Mouse (Mus musculus) CH12.LX (cell line): ENCODE data around the gene Rbm47. TPM values are rescaled to one million over a fixed set of nuclear protein-coding genes. Genes with fewer than 3 reads are reported as not detected.

ENCODE experiments used
- DNase-seq: peaks from one replicate; pipeline ENCODE4 v3.0.0-alpha.2; 2013; ENCODE audit errors: extremely low read depth
- H3K27ac ChIP-seq: 2 replicates; pipeline ENCODE4 v1.5.1; 2012; ENCODE audit warnings: low read depth, mild to moderate bottlenecking, control low read depth, moderate library complexity; ENCODE audit not compliant: insufficient read depth
- H3K27me3 ChIP-seq: replicated peaks from 2 replicates; pipeline ENCODE3; 2012; ENCODE audit warnings: inconsistent platforms
- H3K36me3 ChIP-seq, 2 experiments: replicated peaks in 1 of 2; 2 replicates each; pipeline versions ENCODE3 to v1.6.1; 2012; ENCODE audit warnings: inconsistent platforms in 1 of 2, low read length in 1 of 2, mild to moderate bottlenecking in 1 of 2, mixed read lengths in 1 of 2, moderate library complexity in 1 of 2; ENCODE audit not compliant: control insufficient read depth in 1 of 2, insufficient read depth in 1 of 2
- H3K4me1 ChIP-seq, 2 experiments: 2 replicates each; pipeline ENCODE4 v1.6.1; 2012; ENCODE audit warnings: inconsistent platforms in 1 of 2, moderate library complexity in 1 of 2; ENCODE audit not compliant: insufficient read depth in 2 of 2, control insufficient read depth in 1 of 2
- H3K4me2 ChIP-seq: 2 replicates; pipeline ENCODE4 v1.6.1; 2012; ENCODE audit warnings: low read depth, mild to moderate bottlenecking, control low read depth; ENCODE audit not compliant: poor library complexity, insufficient read depth, severe bottlenecking
- H3K4me3 ChIP-seq, 3 experiments: fragments of 150-350 bp in 1 of 3; sonication (generic) in 1 of 3; replicated peaks in 1 of 3; 2 replicates each; pipeline versions ENCODE3 to v1.5.1; 2011 to 2012; ENCODE audit warnings: low read depth in 2 of 3, low read length in 2 of 3, mild to moderate bottlenecking in 2 of 3, moderate library complexity in 2 of 3, control low read depth in 1 of 3, improper control_type of control experiment in 1 of 3, inconsistent platforms in 1 of 3, mixed read lengths in 1 of 3; ENCODE audit not compliant: poor library complexity in 1 of 3
- H3K79me2 ChIP-seq: replicated peaks from 2 replicates; pipeline ENCODE4 v1.6.1; 2012; ENCODE audit warnings: mild to moderate bottlenecking, moderate library complexity; ENCODE audit not compliant: control insufficient read depth, poor library complexity, insufficient read depth, severe bottlenecking; ENCODE audit errors: extremely low read depth
- H3K9ac ChIP-seq: 2 replicates; pipeline ENCODE4 v1.6.1; 2012; ENCODE audit warnings: low read depth, mild to moderate bottlenecking, control low read depth, moderate library complexity; ENCODE audit not compliant: insufficient read depth
- H3K9me3 ChIP-seq: replicated peaks from 2 replicates; pipeline ENCODE3; 2012; ENCODE audit warnings: low read length, inconsistent platforms, mixed read lengths
- CHD2 ChIP-seq: IDR thresholded peaks from 2 replicates; pipeline ENCODE4 v1.6.1; 2011; ENCODE audit warnings: low read length, improper control_type of control experiment
- ELF1 ChIP-seq: IDR thresholded peaks from 2 replicates; pipeline ENCODE4 v1.6.1; 2014; ENCODE audit warnings: low read depth, mild to moderate bottlenecking, inconsistent platforms, low read length, improper control_type of control experiment
- EP300 ChIP-seq: IDR thresholded peaks from 2 replicates; pipeline ENCODE4 v1.6.1; 2011; ENCODE audit warnings: low read length, improper control_type of control experiment
- JUN ChIP-seq: IDR thresholded peaks from 2 replicates; pipeline ENCODE4 v1.6.1; 2011; ENCODE audit warnings: low read depth, mild to moderate bottlenecking, low read length, improper control_type of control experiment, moderate library complexity; ENCODE audit not compliant: insufficient read depth
- KAT2A ChIP-seq: IDR thresholded peaks from 2 replicates; pipeline ENCODE4 v1.6.1; 2012; ENCODE audit warnings: low read length, improper control_type of control experiment, inconsistent platforms; ENCODE audit not compliant: insufficient replicate concordance
- MAFK ChIP-seq: IDR thresholded peaks from 2 replicates; pipeline ENCODE4 v1.6.1; 2011; ENCODE audit warnings: low read length, improper control_type of control experiment; ENCODE audit not compliant: insufficient replicate concordance
- MAZ ChIP-seq: IDR thresholded peaks from 2 replicates; pipeline ENCODE4 v1.6.1; 2012; ENCODE audit warnings: low read depth, mild to moderate bottlenecking, inconsistent platforms, low read length, improper control_type of control experiment, moderate library complexity
- MYC ChIP-seq: IDR thresholded peaks from 2 replicates; pipeline ENCODE4 v1.6.1; 2011; ENCODE audit warnings: low read depth, mild to moderate bottlenecking, improper control_type of control experiment, low read length
- SIN3A ChIP-seq: IDR thresholded peaks from 2 replicates; pipeline ENCODE4 v1.6.1; 2012; ENCODE audit warnings: low read length, improper control_type of control experiment, inconsistent platforms
- SMC3 ChIP-seq: IDR thresholded peaks from 2 replicates; pipeline ENCODE4 v1.6.1; 2011; ENCODE audit warnings: low read depth, low read length, improper control_type of control experiment
- TBP ChIP-seq: conservative IDR thresholded peaks from 2 replicates; pipeline ENCODE4 v1.6.1; 2011; ENCODE audit warnings: low read depth, low read length, improper control_type of control experiment
- TCF12 ChIP-seq: IDR thresholded peaks from 2 replicates; pipeline ENCODE4 v1.6.1; 2014; ENCODE audit warnings: low read depth, mild to moderate bottlenecking, inconsistent platforms, low read length, improper control_type of control experiment
- USF1 ChIP-seq: IDR thresholded peaks from 2 replicates; pipeline ENCODE4 v1.6.1; 2014; ENCODE audit warnings: low read depth, mild to moderate bottlenecking, inconsistent platforms, low read length, improper control_type of control experiment
- USF2 ChIP-seq: conservative IDR thresholded peaks from 2 replicates; pipeline ENCODE4 v1.6.1; 2011; ENCODE audit warnings: low read depth, low read length, improper control_type of control experiment
- ZC3H11A ChIP-seq: IDR thresholded peaks from 2 replicates; pipeline ENCODE4 v1.6.1; 2012; ENCODE audit warnings: low read depth, mild to moderate bottlenecking, inconsistent platforms, low read length, improper control_type of control experiment
- ZKSCAN1 ChIP-seq: IDR thresholded peaks from 2 replicates; pipeline ENCODE4 v1.6.1; 2012; ENCODE audit warnings: low read depth, inconsistent platforms, low read length, improper control_type of control experiment, borderline replicate concordance
- ZMIZ1 ChIP-seq: IDR thresholded peaks from 2 replicates; pipeline ENCODE4 v1.6.1; 2012; ENCODE audit warnings: low read depth, mild to moderate bottlenecking, inconsistent platforms, low read length, improper control_type of control experiment
- ZNF384 ChIP-seq: IDR thresholded peaks from 2 replicates; pipeline ENCODE4 v1.6.1; 2012; ENCODE audit warnings: low read depth, low read length, improper control_type of control experiment, inconsistent platforms
- dilution Hi-C: fragments of 300-500 bp; cut with MboI; formaldehyde crosslinking; loops from 2 replicates; pipeline ENCODE4 v1.14.3; 2020; ENCODE audit warnings: low sequenced_read_pairs; ENCODE audit not compliant: extremely low pct_unique_long_range_greater_than_20kb, extremely low pct_ligation_motif_present
- in situ Hi-C: fragments of 300-500 bp; cut with MboI; formaldehyde crosslinking; loops from 3 replicates; pipeline ENCODE4 v1.14.3; 2019; ENCODE audit warnings: low sequenced_read_pairs, low pct_ligation_motif_present, low pct_unique_long_range_greater_than_20kb, mixed read lengths
- polyA plus RNA-seq: library from polyadenylated mRNA; unstranded; fragments of >175 nt; gene quantifications from 2 replicates; pipeline ENCODE4 v1.2.1, GENCODE M21; 2012; ENCODE audit warnings: low read depth; ENCODE audit not compliant: insufficient read length
- total RNA-seq, 2 experiments: library from RNA; depleted of rRNA; stranded (reverse); fragments of 300-350 nt in 1 of 2; fragments of >200 nt in 1 of 2; gene quantifications; 2 replicates each; pipeline ENCODE4 v1.2.3; 2012 to 2014

Rbm47 gene
- total and polyA plus RNA-seq, 3 experiments, result 0.08 to 9.2 (median 1.1) TPM

DNA sequence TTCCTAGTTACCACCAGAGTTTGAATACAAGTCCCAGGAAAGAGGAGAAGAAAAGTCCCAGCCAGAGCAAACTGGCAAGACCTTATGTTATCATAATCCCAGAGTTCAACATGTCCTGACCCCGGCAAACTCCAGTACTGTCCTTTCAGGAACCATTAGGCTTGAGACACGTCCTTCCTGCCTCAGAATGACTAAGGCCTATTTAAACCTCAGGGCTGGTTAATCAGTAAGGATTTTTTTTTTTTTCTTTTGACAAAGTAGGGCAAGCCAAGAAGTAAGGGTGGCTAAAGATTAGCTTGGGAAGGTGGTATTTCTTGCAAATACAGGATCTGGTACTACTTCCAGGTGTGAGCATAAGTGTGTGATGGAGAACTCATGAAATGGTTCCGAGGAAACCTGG lies 158.9 kb downstream of the Rbm47 start:
- H3K79me2 ChIP-seq, result no peaks in the 10 kb centered on the region
- no peak overlapping the region for H3K9ac ChIP-seq
- peaks cover 0 to 13% of the 10 kb centered on the region in 2 experiments; a peak in 2 of 4 replicates for H3K4me1 ChIP-seq
- H3K36me3 ChIP-seq, result peaks cover 0 to 8% of the 10 kb centered on the region in 2 experiments
- in situ Hi-C loops (no loop called here), dilution Hi-C loops (no loop called here)
- no peak for DNase-seq
- H3K4me2 ChIP-seq, result no peak overlapping the region
- TF ChIP-seq EP300 (no peak), ZC3H11A (no peak), ELF1 (no peak)
- no peak overlapping the region for H3K27ac ChIP-seq
- H3K9me3 ChIP-seq, result no peaks in the 10 kb centered on the region
- no peak overlapping the region for H3K4me3 ChIP-seq
- no peaks in the 10 kb centered on the region for H3K27me3 ChIP-seq

DNA sequence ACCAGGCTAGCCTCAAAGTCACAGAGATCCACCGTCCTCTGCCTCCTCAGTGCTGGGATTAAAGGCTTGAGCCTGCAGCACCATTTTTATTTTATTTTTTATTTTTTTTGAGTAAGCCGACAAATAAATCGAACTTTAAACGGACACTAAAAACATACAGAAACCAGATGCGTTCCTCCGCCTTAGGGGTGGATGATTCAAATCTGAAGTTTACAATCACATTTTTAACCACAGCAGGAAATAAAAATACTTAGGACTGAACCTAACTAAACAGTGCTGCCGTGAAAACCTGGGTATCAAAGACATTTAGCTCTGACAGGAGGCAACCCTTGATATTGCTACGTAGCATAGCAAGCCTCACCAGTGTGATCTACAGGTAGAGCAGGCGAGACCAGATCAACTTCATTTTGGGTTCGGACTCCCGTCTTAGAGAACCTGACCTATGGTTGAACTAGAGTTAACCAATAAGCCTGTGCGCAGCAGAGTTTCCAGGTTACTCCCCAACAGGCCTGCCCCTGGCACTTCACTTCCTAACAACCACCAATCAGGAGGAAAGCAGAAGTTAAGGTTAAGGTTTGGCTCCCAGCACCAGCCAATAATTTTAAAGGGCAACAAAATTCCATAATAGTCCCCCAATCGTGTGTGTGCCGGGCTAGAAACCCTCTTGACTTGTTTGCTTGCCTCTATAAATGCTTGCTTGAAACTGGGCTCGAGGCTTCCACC lies 164.5 kb downstream of the Rbm47 start:
- Histone ChIP-seq H3K9me3 (no peaks in the 10 kb centered on the region), H3K36me3 (no peaks in the 10 kb centered on the region), H3K27me3 (no peaks in the 10 kb centered on the region), H3K79me2 (no peaks in the 10 kb centered on the region), H3K4me3 (no peak overlapping the region), H3K4me1 (peaks cover 13 to 26% of the 10 kb centered on the region in 2 experiments), H3K9ac (no peak overlapping the region), H3K27ac (no peak overlapping the region), H3K4me2 (no peak overlapping the region)
- dilution Hi-C loops (no loop called here), in situ Hi-C loops (no loop called here)
- TF ChIP-seq SIN3A (no peak), TCF12 (no peak), USF2 (no peak), SMC3 (no peak), ZKSCAN1 (no peak), ZNF384 (no peak), JUN (no peak), TBP (no peak), ZMIZ1 (no peak), MAFK (no peak), MYC (no peak), USF1 (no peak), CHD2 (no peak), KAT2A (no peak), MAZ (no peak)
- no peak for DNase-seq
